ENCODE assay signal across 9 mouse cellular contexts in genomic region chr3:27466297-27466901, GRCm38 (mm10).
DNase-seq lines count a peak whose midpoint lies in the region; ATAC-seq and TF ChIP-seq lines count a peak whose summit lies in the region.
"Had no signal": no experiment of that assay in that cellular context is flagged by ENCODE, and none has a peak within 500 bp of the region (broad histone marks: within the 10 kb centered on the region; RNA-seq: fewer than 3 reads in every experiment).

No protein-coding gene starts in this region.

- no peak overlapping the region for H3K4me3 ChIP-seq in gastrocnemius, adult 2 months
- H3K4me3 ChIP-seq in heart, embryonic 14.5 days (ENCODE audit: control insufficient read depth in 1 of 2, insufficient read depth in 1 of 2, low read depth in 1 of 2, low read length in 2 of 2) = no peak overlapping the region
- H3K4me3 ChIP-seq: liver, embryonic 13.5 days had no signal

- H3K36me3 ChIP-seq in heart, embryonic 14.5 days (ENCODE audit: control insufficient read depth, insufficient read depth, low read length) = peaks cover 79% of the 10 kb centered on the region

- H3K4me1 ChIP-seq in heart, embryonic 14.5 days (ENCODE audit: control insufficient read depth in 2 of 2, insufficient read depth in 2 of 2, low read length in 2 of 2) = peaks cover 26 to 68% of the 10 kb centered on the region in 2 experiments
- H3K4me1 ChIP-seq: liver, embryonic 13.5 days had no signal

- no peak for TF ChIP-seq POLR2A in brain, embryonic 14.5 days (IDR thresholded peaks at IDR 0.05; ENCODE audit: borderline replicate concordance, extremely low read depth, insufficient read depth, insufficient read length, poor library complexity, severe bottlenecking)

- no peak overlapping the region for H3K9ac ChIP-seq in heart, embryonic 14.5 days (ENCODE audit: low read length)
- H3K9ac ChIP-seq: liver, embryonic 13.5 days had no signal

- no peak for ATAC-seq in heart, embryonic 14.5 days (ENCODE audit: insufficient number of reproducible peaks, insufficient read depth, low FRiP score, low read depth)

- H3K27ac ChIP-seq in gastrocnemius, adult 2 months = no peak overlapping the region
- peak overlapping the region; percentile 24 to 71 for H3K27ac ChIP-seq in heart, embryonic 14.5 days (replicated peaks in 1 of 2; ENCODE audit: control insufficient read depth in 1 of 2, insufficient read depth in 1 of 2, low read depth in 2 of 2, low read length in 2 of 2)
- H3K27ac ChIP-seq: liver, embryonic 13.5 days had no signal

- H3K4me2 ChIP-seq in heart, embryonic 14.5 days (ENCODE audit: low read length) = no peak overlapping the region
- H3K4me2 ChIP-seq: liver, embryonic 13.5 days had no signal

- WGBS in heart, embryonic 14.5 days = 71% methylated on average over 7 of the region's 7 CpGs

- peak; percentile 87 for TF ChIP-seq CTCF in gastrocnemius, adult 2 months (IDR thresholded peaks at IDR 0.05)
- peak; percentile 26; the same call in 1 of the 2 replicates for TF ChIP-seq CTCF in brain, embryonic 14.5 days (IDR thresholded peaks at IDR 0.05; ENCODE audit: borderline replicate concordance, extremely low read depth, insufficient read depth, insufficient read length)

- DNase-seq in gastrocnemius, adult 2 months = peak; percentile 21
- DNase-seq in gastrocnemius, adult 8-10 months (ENCODE audit: low spot score in 2 of 2) = no peak
- DNase-seq in A20 (ENCODE audit: low read depth, low spot score) = peak; percentile 55
- DNase-seq in brain, embryonic 14.5 days (ENCODE audit: low read depth) = peak; percentile 78
- DNase-seq in layer of hippocampus, postnatal 14 days (ENCODE audit: low spot score in 2 of 2) = peak; percentile 59 to 77
- DNase-seq in right cerebral cortex, postnatal 10 days (ENCODE audit: low spot score in 2 of 2) = peak; percentile 74 to 78
- DNase-seq in adrenal gland, adult 8-10 months = no peak
- DNase-seq: liver, embryonic 13.5 days had no signal

- intact Hi-C loops in gastrocnemius, adult 2 months (cut with DNase I) = loop anchor here (5.0 to 10.0 kb wide), 5 partner anchors 122 to 638 kb away; no protein-coding TSS in a partner anchor

- no peaks in the 10 kb centered on the region for H3K9me3 ChIP-seq in heart, embryonic 14.5 days (ENCODE audit: control insufficient read depth, low read length)
- H3K9me3 ChIP-seq: liver, embryonic 13.5 days had no signal

- no peaks in the 10 kb centered on the region for H3K27me3 ChIP-seq in heart, embryonic 14.5 days (ENCODE audit: control insufficient read depth, insufficient read depth, low read length)
- H3K27me3 ChIP-seq: liver, embryonic 13.5 days had no signal

Comparison
In these comparisons a context has a peak if more than half of its experiments do, and no peak if none do; other contexts are left out.
1. DNase-seq: peak in gastrocnemius, adult 2 months (single experiment), A20 (single experiment), brain, embryonic 14.5 days (single experiment), layer of hippocampus, postnatal 14 days (2 of 2) and right cerebral cortex, postnatal 10 days (2 of 2); none in gastrocnemius, adult 8-10 months (0 of 2) and adrenal gland, adult 8-10 months (single experiment).